Mouse (Mus musculus): ENCODE data around the gene Gm3336. TPM values are rescaled to one million over a fixed set of nuclear protein-coding genes. Genes with fewer than 3 reads are reported as not detected.

The Gm3336 gene
- polyA plus RNA-seq, 1 experiment = not detected

- peak overlapping the region; percentile 100 for H3K4me3 ChIP-seq (ENCODE audit: insufficient read depth, low read depth, low read length)
- peak overlapping the region; percentile 99 for H3K27ac ChIP-seq (replicated peaks; ENCODE audit: low read depth, low read length)
- peaks cover 21% of the 10 kb centered on the region for H3K4me1 ChIP-seq (ENCODE audit: control insufficient read depth, insufficient read depth, insufficient read length, low read length)
Measured at GRCm38 (mm10) chr8:70699834-70700554, 18.3 kb upstream of the Gm3336 start.

DNA sequence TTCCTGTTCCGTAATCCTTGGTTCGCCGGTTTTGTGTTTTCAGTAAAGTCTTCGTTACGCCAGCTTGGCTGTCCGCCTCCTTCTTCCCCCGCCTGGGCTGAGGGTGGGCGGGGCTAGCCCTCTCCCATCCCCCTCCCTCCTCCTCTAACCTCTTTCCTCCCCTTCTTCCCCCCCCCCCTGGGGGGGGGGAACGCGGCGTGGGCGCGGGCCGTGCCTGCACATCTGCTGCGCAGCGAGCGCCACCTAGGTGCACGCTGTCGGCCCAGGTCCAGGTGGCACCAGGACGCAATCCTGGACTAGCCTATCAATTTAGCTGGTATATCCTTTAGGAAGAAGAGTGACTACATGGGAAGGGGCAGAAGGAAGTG, 17.8 kb upstream of the Gm3336 start:
- peaks cover 19% of the 10 kb centered on the region for H3K4me1 ChIP-seq (ENCODE audit: control insufficient read depth, insufficient read depth, insufficient read length, low read length)
- peak overlapping the region; percentile 100 for H3K4me3 ChIP-seq (ENCODE audit: insufficient read depth, low read depth, low read length)
- H3K27ac ChIP-seq (replicated peaks; ENCODE audit: low read depth, low read length) = peak overlapping the region; percentile 99; the same call in 1 of the 2 replicates

- Histone ChIP-seq H3K4me1 (ENCODE audit: control insufficient read depth, insufficient read depth, insufficient read length, low read length) (peaks cover 13% of the 10 kb centered on the region), H3K4me3 (ENCODE audit: insufficient read depth, low read depth, low read length) (peak overlapping the region; percentile 100), H3K27ac (replicated peaks; ENCODE audit: low read depth, low read length) (0 out of 2 replicates have a peak overlapping the region, but pooled peaks have one; percentile 4)
Measured at GRCm38 (mm10) chr8:70701048-70701981, 17.0 kb upstream of the Gm3336 start.

GRCm38 (mm10) chr8:70701982-70702841, 16.1 kb upstream of the Gm3336 start:
- no peak overlapping the region for H3K4me3 ChIP-seq (ENCODE audit: insufficient read depth, low read depth, low read length)
- peaks cover 9% of the 10 kb centered on the region; the same call in 1 of the 2 replicates for H3K4me1 ChIP-seq (ENCODE audit: control insufficient read depth, insufficient read depth, insufficient read length, low read length)
- no peak overlapping the region for H3K27ac ChIP-seq (replicated peaks; ENCODE audit: low read depth, low read length)

- Histone ChIP-seq H3K4me3 (ENCODE audit: insufficient read depth, low read depth, low read length) (no peak overlapping the region), H3K27ac (replicated peaks; ENCODE audit: low read depth, low read length) (no peak overlapping the region), H3K4me1 (ENCODE audit: control insufficient read depth, insufficient read depth, insufficient read length, low read length) (peaks cover 3% of the 10 kb centered on the region; the same call in 1 of the 2 replicates)
Measured at GRCm38 (mm10) chr8:70702842-70703182, 15.5 kb upstream of the Gm3336 start.

GRCm38 (mm10) chr8:70703287-70703686, 15.1 kb upstream of the Gm3336 start, which contains the start of gene Iqcn:
Gene Iqcn (plus strand): TSS chr8:70703457.
- Histone ChIP-seq H3K4me3 (ENCODE audit: insufficient read depth, low read depth, low read length) (no peak within 1 kb of the TSS), H3K27ac (replicated peaks; ENCODE audit: low read depth, low read length) (no peak within 1 kb of the TSS)

GRCm38 (mm10) chr8:70708281-70708680, 10.1 kb upstream of the Gm3336 start:
- no peak overlapping the region for H3K27ac ChIP-seq (replicated peaks; ENCODE audit: low read depth, low read length)
- no peak overlapping the region for H3K4me3 ChIP-seq (ENCODE audit: insufficient read depth, low read depth, low read length)
- H3K4me1 ChIP-seq (ENCODE audit: control insufficient read depth, insufficient read depth, insufficient read length, low read length) = no peaks in the 10 kb centered on the region

More at GRCm38 (mm10) chr8:70703287-70703686, 15.1 kb upstream of the Gm3336 start, which contains the start of gene Iqcn:
- no peaks in the 10 kb centered on the region for H3K4me1 ChIP-seq (ENCODE audit: control insufficient read depth, insufficient read depth, insufficient read length, low read length)

DNA sequence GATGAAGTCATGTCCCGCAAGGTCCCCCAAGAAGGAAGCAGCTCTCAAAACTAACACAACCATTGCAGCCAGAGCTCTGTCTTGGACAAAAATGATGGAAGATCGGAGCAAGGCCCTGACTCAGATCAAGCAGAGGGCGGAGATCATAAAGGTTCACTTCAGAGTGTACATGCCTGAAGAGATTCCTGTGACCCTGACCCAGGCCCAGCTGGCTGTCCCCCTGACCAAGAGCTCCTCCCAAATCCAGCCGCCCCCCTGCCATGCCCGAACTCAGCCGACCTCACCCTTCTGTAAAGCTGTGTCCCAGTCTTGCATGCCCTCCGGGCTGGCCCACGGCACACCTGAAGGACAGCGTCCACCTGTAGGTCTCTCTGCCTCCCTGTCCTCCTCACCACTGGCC, 8.5 kb upstream of the Gm3336 start:
- Histone ChIP-seq H3K4me1 (ENCODE audit: control insufficient read depth, insufficient read depth, insufficient read length, low read length) (no peaks in the 10 kb centered on the region), H3K4me3 (ENCODE audit: insufficient read depth, low read depth, low read length) (no peak overlapping the region)

GRCm38 (mm10) chr8:70710296-70710695, 8.0 kb upstream of the Gm3336 start:
- Histone ChIP-seq H3K4me1 (ENCODE audit: control insufficient read depth, insufficient read depth, insufficient read length, low read length) (no peaks in the 10 kb centered on the region), H3K4me3 (ENCODE audit: insufficient read depth, low read depth, low read length) (no peak overlapping the region)

More for the DNA sequence above, 8.5 kb upstream of the Gm3336 start:
- H3K27ac ChIP-seq (replicated peaks; ENCODE audit: low read depth, low read length) = no peak overlapping the region

DNA sequence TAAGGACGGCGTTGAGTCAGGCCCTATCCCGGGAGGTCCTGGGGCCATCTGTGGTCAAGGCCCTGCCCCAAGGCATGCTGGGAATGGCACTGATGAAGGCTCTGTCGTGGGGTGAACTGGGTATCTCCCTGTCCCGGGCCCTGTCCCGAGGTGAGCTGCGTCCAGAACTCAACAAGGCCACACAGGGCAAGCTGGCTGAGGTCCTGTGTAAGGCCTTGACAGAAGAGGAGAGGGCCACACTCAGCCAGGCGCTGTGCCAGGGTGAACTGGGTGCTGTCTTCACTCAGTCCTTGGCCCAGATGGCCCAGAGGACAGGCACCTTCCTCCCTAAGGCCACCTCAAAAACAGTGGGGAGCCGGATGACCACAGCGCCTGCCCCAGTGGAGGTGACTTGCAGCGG, 7.3 kb upstream of the Gm3336 start:
- Histone ChIP-seq H3K4me1 (ENCODE audit: control insufficient read depth, insufficient read depth, insufficient read length, low read length) (no peaks in the 10 kb centered on the region), H3K27ac (replicated peaks; ENCODE audit: low read depth, low read length) (no peak overlapping the region), H3K4me3 (ENCODE audit: insufficient read depth, low read depth, low read length) (no peak overlapping the region)

More at GRCm38 (mm10) chr8:70710296-70710695, 8.0 kb upstream of the Gm3336 start:
- no peak overlapping the region for H3K27ac ChIP-seq (replicated peaks; ENCODE audit: low read depth, low read length)

DNA sequence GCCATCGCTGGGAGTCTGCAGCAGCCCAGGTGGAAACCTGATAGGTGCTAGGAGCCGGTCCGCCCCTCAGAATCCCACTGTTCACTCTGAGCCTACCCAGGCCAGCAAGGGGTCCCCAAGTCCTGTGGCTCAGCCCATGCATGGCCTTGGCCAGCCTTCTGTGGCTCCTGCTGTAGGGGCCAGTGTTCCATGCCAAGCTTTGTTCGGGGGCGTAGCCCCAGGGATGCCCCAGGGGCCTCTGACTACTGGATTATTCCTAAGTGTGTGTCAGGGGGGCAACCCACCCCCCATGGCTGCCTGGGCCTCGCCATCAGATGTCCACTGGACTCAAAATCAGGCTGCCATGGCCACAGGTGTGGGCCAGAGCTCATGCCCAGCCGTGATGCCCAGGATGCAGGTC, 4.4 kb upstream of the Gm3336 start:
- no peaks in the 10 kb centered on the region for H3K4me1 ChIP-seq (ENCODE audit: control insufficient read depth, insufficient read depth, insufficient read length, low read length)
- no peak overlapping the region for H3K27ac ChIP-seq (replicated peaks; ENCODE audit: low read depth, low read length)
- H3K4me3 ChIP-seq (ENCODE audit: insufficient read depth, low read depth, low read length) = no peak overlapping the region

DNA sequence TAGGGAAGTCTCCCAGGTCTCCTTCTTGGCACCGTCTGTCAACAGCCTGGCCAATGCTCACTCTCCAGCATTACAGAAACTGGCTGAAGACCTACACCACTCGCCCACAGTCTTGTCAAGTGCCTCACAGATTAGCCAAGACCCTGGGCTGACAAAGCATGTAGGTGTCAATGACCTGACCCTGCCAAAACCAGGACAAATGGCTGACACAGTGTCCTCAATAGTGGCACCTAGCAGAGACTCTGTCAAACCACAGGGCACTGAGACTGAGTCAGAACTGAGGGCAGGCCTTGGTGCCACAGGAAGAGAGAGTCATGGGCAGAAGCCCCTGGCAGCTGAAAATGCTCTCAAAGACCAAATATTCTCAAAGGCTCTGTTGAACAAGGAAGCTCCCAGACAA, 3.3 kb upstream of the Gm3336 start:
- Histone ChIP-seq H3K4me1 (ENCODE audit: control insufficient read depth, insufficient read depth, insufficient read length, low read length) (no peaks in the 10 kb centered on the region), H3K4me3 (ENCODE audit: insufficient read depth, low read depth, low read length) (no peak overlapping the region), H3K27ac (replicated peaks; ENCODE audit: low read depth, low read length) (no peak overlapping the region)

DNA sequence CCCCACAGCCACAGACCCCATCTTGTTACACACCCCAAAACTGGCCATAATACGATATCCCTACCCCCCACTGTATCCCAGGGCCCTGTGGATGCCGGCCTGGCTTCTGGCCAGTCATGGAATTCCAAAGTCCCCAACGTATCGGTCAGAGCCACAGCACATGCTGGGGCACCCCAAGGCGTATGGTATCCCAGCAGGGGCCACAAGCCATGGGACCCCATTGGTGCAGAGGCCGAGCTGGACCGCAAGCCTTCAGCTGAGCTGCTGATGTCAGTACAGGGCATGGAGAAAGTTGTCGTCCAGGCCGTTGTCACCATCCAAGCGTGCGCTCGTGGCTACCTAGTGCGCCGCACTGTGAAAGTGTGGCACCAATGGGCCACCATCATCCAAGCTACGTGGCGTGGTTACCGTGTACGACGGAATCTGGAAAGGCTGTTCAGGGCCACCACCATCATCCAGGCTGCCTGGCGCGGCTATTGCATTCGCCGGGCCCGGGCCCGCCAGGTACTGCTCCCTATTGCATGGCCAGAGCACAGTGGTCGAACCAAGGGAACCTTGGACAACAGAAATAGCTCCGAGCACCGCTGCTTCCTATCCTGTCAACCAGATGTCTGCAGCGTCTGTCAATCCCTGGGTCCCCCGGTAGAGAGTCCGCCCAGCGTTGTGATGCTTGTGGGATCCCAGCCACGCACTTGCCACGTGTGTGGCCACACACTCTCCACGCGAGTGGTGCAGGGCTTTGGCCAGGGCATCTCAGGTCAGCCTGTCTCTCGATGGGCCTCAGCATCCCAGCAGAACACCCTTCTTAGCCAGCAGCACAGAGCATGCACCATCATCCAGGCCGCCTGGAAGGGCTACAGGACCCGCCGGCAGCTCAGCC, 1.6 kb upstream of the Gm3336 start:
- H3K4me3 ChIP-seq (ENCODE audit: insufficient read depth, low read depth, low read length) = no peak overlapping the region
- no peaks in the 10 kb centered on the region for H3K4me1 ChIP-seq (ENCODE audit: control insufficient read depth, insufficient read depth, insufficient read length, low read length)
- no peak overlapping the region for H3K27ac ChIP-seq (replicated peaks; ENCODE audit: low read depth, low read length)

- Histone ChIP-seq H3K4me1 (ENCODE audit: control insufficient read depth, insufficient read depth, insufficient read length, low read length) (no peaks in the 10 kb centered on the region), H3K27ac (replicated peaks; ENCODE audit: low read depth, low read length) (peak overlapping the region; percentile 49), H3K4me3 (ENCODE audit: insufficient read depth, low read depth, low read length) (no peak overlapping the region)
Measured at GRCm38 (mm10) chr8:70719796-70720270, 1.5 kb downstream of the Gm3336 start.
